Mouse (Mus musculus): ENCODE measurements around the gene Nupr1l.
"Not testable (repeated sequence)": the region's sequence is repeated elsewhere in the genome, so short reads cannot be mapped to it uniquely, and the experiment has no call there.

DNA sequence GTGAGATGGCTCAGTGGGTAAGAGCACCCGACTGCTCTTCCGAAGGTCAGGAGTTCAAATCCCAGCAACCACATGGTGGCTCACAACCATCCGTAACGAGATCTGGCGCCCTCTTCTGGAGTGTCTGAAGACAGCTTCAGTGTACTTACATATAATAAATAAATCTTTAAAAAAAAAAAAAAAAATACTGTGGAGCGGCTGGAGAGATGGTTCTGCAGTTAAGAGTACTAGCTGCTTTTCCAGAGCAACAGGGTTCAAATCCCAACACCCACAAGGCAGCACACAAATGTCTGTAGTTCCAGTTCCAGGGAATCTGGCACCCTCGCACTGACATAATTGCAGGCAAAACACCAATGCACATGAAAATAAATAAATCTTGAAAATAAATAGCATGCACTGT, 17.9 kb upstream of the Nupr1l start:
- TF ChIP-seq CTCF (IDR thresholded peaks at IDR 0.05; ENCODE audit: low read depth, low read length); GATA1 (IDR thresholded peaks at IDR 0.05; ENCODE audit: borderline replicate concordance, low read length); TAL1 (conservative IDR thresholded peaks at IDR 0.05; ENCODE audit: low read depth, low read length): not testable (repeated sequence)
